Mouse (Mus musculus): ENCODE data around the gene Hoxa9. TPM values are rescaled to one million over a fixed set of nuclear protein-coding genes. Genes with fewer than 3 reads are reported as not detected.

The Hoxa9 gene
- total RNA-seq, 4 experiments from 2014 or later, result not detected

DNA sequence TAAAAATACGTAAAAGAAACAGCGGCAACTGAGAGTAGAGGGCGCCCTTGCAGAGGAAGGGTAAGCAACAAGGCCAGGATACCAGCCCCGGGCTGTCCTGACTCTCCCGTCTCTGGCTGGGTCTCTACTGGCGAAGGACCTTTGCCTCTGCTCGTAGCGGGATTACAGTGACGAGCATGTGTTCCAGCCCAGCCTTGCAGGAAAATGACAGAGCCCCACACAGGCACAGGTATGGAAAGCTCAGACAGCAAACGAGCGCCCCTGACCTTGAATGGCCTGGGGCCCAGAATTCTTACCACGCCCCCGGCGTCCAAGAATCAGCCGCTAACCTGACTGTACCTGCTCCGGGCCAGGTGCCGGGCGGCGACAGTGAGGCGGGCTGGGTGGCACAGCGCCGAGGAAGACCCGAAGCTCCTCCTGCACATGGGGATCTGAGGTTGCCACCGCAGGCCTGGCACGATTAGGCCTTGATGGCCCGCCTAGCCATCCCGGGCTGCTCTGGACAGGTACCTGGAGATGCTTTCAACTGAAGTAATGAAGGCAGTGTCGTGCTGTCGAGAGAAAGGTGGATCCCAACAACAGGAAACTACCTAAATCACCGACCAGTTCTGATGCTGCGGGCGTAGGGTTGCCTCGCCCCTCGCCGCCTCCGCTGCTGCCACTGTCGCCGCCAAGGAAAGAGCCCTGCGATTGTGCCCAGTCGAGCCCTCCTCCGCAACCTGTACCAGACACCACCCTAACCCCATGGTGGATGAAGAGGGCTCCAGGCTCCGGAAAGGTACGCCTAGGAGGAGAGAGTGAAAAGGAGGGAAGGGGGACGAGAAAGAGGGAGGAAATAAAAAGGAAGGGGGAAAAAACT lies 1.1 kb downstream of the Hoxa9 start:
- no peak for DNase-seq (ENCODE audit: low spot score in 2 of 2)

DNA sequence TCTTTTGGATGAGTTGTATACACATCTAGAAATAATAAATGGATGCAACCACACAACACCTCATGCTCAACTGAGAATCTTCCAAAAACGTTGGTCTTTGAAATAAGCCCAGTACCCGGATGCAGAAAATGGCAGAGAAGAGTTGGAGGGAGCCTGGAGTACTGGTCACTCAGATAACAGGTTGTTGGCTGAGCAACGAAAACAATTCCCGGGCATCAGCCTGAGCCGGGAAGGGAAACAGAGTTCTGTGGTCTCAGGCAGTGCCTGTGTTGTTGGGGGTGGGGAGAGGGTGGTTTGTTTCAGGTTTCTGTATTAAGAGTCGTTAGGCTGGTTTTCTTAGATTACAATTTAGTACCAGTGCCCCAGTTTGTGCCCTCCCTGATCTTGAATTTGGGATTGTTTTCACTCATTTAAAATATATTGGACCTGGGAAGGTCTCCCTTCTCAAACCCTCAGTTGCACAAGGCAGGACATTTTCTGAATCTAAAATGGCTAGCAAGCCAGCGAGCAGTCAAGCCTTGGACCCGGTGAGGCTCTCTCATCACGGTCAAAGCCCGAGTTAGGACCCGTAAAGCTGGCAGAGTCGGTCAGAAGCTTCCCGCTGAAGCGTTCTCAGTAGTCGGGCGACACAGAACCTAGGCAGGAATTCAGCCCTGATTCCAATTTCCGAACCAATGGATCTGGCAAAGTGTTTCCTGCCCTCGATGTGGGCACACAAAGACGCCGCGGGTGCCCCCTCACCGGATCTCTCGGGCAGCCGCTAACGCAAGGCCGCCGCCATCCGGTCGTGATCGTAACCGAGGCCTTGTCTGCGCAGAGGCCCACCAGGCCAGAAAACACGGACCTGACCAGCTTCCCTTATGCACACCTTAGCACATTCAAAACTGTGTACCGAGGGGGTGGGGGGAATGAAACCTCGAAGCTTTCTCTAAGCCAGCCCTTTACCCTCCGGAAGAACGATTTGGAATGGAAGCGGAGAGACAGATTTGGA lies 2.1 kb downstream of the Hoxa9 start:
- no peak for DNase-seq (ENCODE audit: low spot score in 2 of 2)

DNA sequence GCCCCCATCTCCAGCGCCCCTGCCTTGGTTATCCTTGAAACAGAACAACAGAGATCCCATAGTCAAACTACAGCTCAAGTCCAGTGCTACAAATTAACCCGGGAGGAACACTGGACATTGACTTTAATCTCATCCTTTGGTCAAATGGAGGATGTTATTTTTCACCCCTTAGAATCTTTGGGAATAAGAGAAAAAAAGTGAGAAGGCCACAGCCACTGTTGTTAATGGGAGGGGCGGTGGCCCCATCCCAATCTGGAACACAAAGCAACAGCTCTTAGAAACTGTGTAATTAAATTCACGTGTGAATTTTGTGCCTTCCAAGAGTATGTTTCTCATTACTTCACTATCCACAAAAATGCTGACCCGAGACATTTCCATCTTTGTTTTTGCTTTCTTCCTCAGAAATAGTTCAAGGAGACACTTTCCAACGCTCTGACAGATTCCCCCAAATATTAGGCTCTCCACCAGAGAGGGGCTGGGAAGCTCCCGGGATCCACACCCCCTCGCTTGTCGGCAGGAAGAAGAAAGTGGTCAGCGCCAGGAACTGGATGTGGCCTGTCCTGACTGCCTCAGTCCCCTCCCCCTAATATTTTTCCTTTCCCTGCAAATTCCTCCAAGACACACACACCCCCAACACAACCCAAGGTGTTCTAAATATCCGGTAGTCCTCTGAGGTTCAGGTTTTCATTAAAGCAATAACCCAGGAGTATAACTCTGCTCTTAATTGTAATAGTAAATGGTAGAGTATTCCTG lies 3.2 kb downstream of the Hoxa9 start:
- DNase-seq (ENCODE audit: low spot score in 2 of 2), result no peak

DNA sequence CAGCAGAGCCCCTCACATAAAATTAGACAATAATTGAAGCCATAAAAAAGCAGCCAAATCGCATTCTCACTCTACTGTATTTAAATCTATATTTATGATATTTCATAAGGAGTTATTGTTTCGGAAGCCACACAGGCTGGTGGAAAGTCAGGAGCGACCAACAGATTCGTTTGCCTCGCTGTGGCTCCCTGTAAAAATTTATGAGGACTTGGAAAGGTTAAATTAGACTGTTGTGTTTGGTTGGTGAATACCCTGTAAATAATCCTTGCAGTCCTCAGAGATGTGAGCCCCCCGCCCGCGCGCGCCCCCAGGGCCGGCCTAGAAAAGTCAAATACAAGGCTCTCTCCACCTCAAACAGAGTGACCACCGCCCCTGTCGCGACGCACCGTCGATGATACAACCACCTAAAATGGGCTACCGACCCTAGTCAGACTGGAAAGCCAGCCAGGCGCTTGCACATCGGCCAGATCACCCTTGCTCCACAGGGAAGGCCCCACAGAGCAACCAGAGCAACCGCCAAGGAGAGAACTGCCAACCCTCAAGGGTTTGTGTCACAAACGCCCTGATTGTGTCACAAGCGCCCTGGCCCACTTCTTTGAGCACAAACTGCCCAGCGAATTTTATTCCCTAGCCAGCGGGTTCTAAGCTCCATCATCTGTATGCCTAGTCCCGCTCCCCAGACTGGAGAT lies 4.2 kb downstream of the Hoxa9 start:
- no peak for DNase-seq (ENCODE audit: low spot score in 2 of 2)

DNA sequence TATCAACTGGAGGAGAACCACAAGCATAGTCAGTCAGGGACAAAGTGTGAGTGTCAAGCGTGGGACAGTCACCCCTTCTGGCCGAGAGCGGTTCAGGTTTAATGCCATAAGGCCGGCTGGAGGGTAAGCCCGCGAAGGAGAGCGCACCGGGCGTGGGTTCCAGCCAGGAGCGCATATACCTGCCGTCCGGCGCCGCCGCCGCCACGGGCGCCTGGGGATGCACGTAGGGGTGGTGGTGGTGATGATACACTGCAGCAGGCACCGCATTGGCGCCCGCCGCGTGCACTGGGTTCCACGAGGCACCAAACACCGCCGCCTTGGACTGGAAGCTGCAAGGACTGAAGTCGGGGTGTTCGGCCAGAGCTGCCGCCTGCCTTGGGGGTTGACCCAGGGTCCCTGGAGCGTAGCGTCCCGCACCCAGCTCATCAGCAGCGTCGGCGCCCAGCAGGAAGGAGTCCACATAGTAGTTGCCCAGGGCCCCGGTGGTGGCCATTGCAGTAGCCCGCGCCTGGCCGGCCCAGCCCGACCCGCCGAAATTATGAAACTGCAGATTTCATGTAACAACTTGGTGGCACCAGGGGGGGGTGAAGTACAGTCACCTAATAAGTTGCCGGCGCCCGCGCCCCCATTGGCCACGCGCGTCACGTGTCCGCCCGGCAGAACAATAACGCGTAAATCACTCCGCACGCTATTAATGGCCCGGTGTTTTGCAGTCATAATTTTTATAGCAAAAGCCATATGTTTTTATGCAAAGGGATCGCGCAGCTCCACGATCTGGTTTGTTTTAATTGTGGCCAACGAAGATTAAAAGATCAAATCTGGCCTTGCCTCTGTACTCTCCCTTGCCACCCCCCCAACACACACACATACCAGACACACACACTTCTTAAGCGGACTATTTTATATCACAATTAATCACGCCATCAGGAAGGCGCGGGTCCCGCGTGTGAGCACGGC lies 5.0 kb downstream of the Hoxa9 start:
- no peak for DNase-seq (ENCODE audit: low spot score in 2 of 2)

DNA sequence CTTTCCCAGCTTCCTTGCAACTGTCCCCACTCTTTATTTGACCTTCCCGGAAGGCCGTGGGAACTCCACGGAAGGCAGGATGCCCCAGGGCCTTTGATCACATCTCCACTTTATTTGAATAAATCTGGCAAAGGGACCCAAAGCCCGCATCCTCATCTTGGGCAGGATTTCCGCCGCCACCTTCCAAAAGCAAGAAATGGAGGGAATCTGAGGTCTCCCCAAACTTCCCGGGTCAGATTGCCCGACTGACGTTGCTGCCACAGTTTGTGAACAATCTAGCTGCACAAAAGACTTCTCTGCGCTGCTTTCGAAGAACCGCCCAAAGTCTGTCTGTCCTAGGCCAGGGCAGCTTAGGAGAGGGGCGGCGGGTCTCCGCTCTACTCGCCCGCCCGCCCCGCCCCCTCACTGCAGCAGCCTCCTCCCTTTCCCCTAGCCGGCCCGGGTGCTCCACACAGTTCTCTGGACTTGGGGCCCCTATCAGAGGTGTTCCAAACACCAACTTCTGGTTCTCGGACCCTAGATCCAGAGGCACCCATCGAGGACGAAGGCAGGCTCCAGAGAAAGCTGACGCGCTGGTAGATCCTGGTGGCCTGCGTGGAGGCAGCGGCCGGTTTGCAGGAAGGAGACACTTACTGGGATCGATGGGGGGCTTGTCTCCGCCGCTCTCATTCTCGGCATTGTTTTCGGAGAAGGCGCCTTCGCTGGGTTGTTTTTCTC lies 5.8 kb downstream of the Hoxa9 start:
- no peak for DNase-seq (ENCODE audit: low spot score in 2 of 2)

DNA sequence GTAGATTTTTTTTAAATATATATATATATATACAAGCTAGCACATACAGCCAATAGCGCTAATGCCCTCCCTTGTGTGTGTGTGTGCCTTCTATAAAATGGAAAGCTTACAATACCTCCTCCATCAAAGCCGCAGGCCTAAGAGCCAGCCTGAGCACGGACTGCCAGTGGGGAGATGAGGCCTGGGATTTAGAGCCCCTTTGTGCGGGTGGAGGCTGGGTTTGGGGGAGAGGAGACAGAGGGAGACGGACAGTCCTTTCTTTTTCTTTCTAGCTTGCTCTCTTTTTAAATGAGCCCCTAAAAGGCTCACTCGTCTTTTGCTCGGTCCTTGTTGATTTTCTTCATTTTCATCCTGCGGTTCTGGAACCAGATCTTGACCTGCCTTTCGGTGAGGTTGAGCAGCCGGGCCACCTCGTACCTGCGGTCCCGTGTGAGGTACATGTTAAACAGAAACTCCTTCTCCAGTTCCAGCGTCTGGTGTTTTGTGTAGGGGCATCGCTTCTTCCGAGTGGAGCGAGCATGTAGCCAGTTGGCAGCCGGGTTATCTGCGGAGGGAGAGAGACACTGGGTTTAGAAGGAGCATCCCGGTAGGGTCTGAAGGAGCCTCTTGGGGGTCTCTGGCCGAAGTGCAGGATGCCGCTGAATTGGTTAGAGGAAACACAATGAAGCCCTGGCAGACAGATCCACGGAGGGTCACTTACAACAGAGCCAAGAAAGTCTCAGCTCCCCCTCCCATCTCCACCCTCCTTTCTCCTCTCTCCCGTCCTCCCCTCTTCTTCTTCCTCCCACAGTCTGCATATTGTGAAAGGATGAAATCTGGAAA lies 6.7 kb downstream of the Hoxa9 start:
- no peak for DNase-seq (ENCODE audit: low spot score in 2 of 2)

DNA sequence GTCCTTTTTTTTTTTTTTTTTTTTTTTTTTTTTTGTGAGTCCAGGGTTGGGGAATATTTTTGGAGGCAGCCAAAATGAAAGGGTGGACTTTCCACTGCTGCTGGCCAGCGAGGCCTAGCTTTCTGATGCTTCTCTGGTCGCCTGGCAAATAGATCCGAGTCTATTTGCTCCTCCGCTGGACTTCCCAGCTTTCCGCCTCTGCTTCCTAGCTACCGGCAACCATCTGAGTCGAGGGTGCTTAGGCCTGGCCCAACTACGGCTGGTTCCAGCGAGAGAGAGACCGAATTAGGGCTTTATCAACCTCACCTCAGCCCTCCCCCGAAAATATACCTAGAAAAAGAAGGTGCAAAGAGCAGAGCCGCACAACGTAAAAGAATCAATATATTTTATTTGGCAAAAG lies 8.2 kb downstream of the Hoxa9 start:
- DNase-seq (ENCODE audit: low spot score in 2 of 2), result no peak

DNA sequence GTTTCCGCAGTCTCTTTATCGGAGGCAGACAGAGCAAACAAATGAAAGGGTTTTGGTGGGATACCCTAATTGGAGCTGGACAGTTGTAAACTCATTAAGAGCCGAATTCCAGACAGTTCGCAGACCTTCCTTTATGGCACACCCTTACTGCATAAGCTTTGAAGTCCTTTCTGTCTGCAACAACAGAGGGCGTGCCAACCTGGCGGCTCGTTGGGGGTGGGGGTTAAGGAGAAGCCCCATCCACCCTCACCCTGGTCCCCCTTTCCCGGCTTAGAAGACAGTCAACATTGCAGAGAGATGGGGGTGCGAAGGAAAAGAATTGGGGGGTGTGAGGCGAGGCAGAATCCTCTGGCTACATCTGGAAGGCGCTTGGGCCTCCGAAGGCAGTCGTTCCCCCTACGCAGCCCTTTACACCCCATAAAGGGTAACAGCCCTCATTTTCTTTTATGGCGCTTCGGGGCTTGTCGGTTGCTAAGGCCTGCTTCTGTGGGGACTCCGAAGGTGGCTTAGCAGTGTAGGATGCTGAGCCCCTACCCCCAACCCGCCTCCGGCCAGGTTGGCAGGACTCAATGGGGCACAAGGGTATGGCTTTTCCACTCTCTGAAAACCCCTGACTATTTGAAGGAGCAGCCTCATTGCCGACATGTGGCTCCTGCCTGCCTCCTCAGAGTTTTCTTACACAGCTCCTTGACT lies 8.8 kb downstream of the Hoxa9 start:
- no peak for DNase-seq (ENCODE audit: low spot score in 2 of 2)

DNA sequence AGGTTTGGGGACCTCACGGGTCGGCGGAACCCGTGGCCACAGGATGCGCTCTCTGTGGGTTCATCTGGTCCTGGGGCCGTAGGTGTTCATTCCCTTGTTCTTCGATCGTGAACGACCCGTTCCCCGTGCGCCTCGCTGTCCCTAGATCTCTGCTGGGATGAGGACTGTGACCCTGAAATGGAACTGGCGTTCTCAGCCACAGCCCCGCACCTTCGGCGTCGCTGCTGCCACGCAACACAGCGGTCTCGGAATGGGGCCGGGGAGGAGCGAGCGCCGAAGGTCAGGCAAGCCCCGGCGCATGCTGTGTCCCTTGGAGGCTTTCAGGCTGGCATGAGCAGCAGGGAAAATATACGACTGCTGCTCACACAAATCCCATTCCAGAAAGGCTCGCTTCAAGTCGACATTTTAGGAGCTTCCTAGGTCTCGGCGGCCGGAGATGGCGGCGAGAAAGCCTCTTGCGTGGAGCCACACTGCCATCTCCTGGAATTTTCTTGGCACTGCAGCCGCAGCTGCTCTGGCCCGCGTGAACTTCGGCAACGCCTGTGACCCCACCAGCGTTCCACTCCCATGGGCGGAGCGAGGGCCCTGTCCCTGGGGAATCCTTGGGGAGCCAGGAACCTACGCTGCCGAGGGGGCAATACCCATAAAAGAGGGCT lies 9.4 kb downstream of the Hoxa9 start, which contains the start of gene Hoxa7:
Gene Hoxa7 (minus strand): TSS at position 518 of the 656 bp plus-strand sequence.
- peak; percentile 46 to 77 for DNase-seq (ENCODE audit: low spot score in 2 of 2)

DNA sequence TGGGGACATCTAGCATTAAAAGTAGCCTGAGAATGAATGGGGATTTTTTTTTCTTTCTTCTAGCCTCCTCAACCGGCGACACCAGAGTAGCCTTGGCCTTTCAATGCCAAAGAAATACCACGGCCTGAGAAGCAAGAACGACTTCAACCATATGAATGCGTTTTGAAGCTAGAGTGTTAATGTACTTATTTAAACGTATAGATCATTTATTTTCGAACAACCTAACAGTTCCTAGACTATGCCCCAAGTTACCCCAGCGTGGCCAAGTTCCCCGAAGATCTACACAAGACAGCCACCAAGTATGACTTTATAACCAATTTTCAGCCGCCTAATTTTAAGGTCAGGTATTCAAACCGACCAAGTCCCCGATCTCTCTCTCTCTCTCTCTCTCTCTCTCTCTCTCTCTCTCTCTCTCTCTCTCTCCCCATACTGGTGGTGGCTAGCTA lies 10.0 kb downstream of the Hoxa9 start:
- no peak for DNase-seq (ENCODE audit: low spot score in 2 of 2)

DNA sequence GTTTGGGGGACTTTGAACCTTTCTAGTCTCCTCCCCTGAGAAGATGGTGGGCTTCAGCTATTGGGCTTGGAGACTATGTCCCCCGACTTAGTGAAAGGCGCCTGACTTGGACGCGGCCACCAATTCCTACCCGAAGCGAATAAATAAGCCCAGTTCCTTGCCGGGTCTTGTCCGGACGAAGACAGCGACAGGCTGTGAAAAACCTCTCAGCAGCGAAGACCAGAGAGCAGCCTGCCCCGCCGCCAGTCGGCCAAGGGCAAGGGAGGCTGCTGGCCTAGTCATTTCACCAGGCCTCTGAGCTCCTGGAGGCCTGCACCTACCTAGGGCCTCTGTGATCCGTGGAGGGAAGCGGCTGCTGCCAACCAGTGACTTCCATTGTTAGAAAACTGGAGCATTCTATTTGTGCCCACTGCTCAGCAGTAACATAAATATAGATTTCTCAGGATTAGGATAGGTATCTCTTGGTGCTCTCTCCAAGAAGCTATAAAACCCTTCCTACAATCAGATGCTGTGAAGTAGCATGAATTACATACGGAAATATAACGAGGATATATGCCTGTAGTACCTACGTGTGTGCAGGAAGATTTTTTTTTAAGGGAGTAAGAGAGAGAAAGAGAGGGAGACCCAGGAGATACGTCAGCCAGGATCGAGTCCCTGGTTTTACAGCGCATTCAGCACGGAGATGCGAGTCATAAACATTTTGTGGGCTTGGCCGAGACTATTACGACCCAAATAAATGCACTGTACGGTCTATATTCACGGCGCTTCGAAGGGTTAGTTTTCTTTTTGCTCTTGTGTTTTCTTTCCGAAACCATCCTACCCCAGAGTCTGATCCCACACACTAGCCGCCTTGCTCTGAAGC lies 10.7 kb downstream of the Hoxa9 start:
- no peak for DNase-seq (ENCODE audit: low spot score in 2 of 2)

DNA sequence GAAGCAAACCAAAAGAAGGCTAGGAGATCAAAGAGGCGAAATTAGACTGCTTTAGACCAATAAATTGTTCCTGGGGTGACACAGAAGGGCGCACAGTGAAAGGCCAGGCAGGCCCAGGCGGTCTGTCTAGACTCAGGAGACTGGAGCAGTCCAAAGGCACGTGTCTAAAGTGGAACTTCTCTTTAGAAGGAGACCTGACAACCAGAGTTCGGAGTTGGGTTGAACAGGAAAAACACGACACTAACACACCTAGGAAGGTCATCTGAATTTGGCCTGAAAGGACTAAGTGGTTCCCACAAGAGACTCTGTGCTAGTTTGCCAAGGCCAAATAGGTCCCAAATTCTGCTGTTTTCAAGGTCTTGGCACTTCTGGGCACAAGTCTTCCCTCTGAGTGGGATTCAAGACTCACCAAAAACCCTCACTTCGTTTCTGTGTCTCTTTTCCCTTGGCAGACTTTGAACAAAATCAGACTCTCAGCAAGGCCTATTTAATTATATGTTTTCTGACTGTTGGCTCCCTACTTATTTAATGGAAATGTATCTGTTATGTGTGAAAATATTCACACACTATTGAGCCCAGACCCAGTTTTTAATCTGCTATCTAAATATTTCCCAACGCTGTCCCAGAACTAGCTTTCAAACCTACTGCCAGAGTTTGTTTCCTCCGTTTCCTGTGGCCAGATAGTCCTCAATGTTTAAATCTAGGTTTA lies 11.5 kb downstream of the Hoxa9 start:
- no peak for DNase-seq (ENCODE audit: low spot score in 2 of 2)

DNA sequence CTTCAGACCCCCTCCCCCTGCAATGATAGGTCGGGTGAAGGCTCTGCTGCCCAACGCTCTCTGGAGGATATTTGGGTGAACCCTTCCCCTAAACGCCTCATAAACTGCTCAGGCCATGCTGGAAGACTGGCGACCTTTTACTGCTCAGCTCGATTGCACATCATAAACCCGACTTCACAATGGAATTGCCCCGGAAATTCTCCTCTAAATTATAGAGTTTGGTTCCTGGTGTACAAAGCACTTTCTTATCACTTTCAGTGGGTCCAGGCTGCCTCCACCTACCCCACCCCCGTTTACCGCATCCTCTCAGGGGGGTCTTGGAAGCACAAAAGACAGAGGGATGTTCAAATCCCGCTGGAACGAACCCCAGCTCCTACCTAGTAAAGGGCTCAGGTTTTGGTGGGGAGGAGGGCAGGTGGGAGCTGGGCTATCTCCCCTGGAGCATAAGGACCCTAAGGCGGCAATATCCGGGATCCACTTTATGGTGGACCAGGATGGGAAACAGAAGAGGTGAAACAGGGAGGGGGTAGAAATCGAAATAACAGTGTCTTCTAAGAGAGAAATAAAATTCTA lies 12.2 kb downstream of the Hoxa9 start:
- DNase-seq (ENCODE audit: low spot score in 2 of 2), result no peak
